Mouse (Mus musculus) MEL (cell line): ENCODE measurements around the gene Pdk2. TPM values are rescaled to one million over a fixed set of nuclear protein-coding genes. Genes with fewer than 3 reads are reported as not detected.

Experiments
- DNase-seq: peaks from one replicate; pipeline ENCODE4 v3.0.0; 2011; ENCODE audit warnings: low read depth, low spot score
- H3K27ac ChIP-seq: 2 replicates; pipeline ENCODE4 v1.5.1; 2012; ENCODE audit warnings: low read depth, mild to moderate bottlenecking, control low read depth, low read length, moderate library complexity; ENCODE audit not compliant: control insufficient read depth
- H3K27me3 ChIP-seq, 2 experiments: fragments of 150-350 bp in 1 of 2; sonication (generic) in 1 of 2; 2 replicates each; pipeline ENCODE4 v1.6.1; 2012; ENCODE audit warnings: low read length in 2 of 2, mild to moderate bottlenecking in 2 of 2, improper control_type of control experiment in 1 of 2, moderate library complexity in 1 of 2; ENCODE audit not compliant: insufficient read depth in 2 of 2, control insufficient read depth in 1 of 2
- H3K36me3 ChIP-seq, 2 experiments: 2 replicates each; pipeline ENCODE4 v1.6.1; 2012 to 2014; ENCODE audit warnings: low read length in 2 of 2, improper control_type of control experiment in 1 of 2, inconsistent platforms in 1 of 2, mild to moderate bottlenecking in 1 of 2; ENCODE audit not compliant: insufficient read depth in 2 of 2, control insufficient read depth in 1 of 2
- H3K4me1 ChIP-seq, 2 experiments: fragments of 150-350 bp in 1 of 2; sonication (generic) in 1 of 2; 2 replicates each; pipeline ENCODE4 v1.6.1; 2012; ENCODE audit warnings: low read length in 2 of 2, improper control_type of control experiment in 1 of 2, mild to moderate bottlenecking in 1 of 2; ENCODE audit not compliant: insufficient read depth in 2 of 2, control insufficient read depth in 1 of 2
- H3K4me3 ChIP-seq, 2 experiments: fragments of 150-350 bp in 1 of 2; sonication (generic) in 1 of 2; 2 replicates each; pipeline ENCODE4 v1.5.1; 2012; ENCODE audit warnings: low read depth in 2 of 2, low read length in 2 of 2, mild to moderate bottlenecking in 2 of 2, moderate library complexity in 2 of 2, control low read depth in 1 of 2, improper control_type of control experiment in 1 of 2; ENCODE audit not compliant: control insufficient read depth in 1 of 2, insufficient read depth in 1 of 2
- H3K79me2 ChIP-seq: 2 replicates; pipeline ENCODE4 v1.6.1; 2012; ENCODE audit warnings: mild to moderate bottlenecking, low read length, moderate library complexity; ENCODE audit not compliant: control insufficient read depth, poor library complexity, insufficient read depth
- H3K9ac ChIP-seq: 2 replicates; pipeline ENCODE4 v1.6.1; 2012; ENCODE audit warnings: low read depth, mild to moderate bottlenecking, control low read depth, low read length, moderate library complexity; ENCODE audit not compliant: control insufficient read depth, poor library complexity, severe bottlenecking
- H3K9me3 ChIP-seq: fragments of 150-350 bp; sonication (generic); replicated peaks from 2 replicates; pipeline ENCODE4 v1.6.1; 2012; ENCODE audit warnings: mild to moderate bottlenecking, low read length, improper control_type of control experiment, moderate library complexity; ENCODE audit not compliant: insufficient read depth
- BHLHE40 ChIP-seq: IDR thresholded peaks from 2 replicates; pipeline ENCODE4 v1.6.1; 2012; ENCODE audit warnings: low read depth, mild to moderate bottlenecking, inconsistent platforms, low read length, improper control_type of control experiment, borderline replicate concordance
- CHD1 ChIP-seq: IDR thresholded peaks from 2 replicates; pipeline ENCODE4 v1.6.1; 2012; ENCODE audit warnings: low read depth, mild to moderate bottlenecking, inconsistent platforms, low read length, improper control_type of control experiment
- E2F4 ChIP-seq: IDR thresholded peaks from 2 replicates; pipeline ENCODE4 v1.6.1; 2011; ENCODE audit warnings: low read depth, low read length, improper control_type of control experiment, borderline replicate concordance
- EP300 ChIP-seq, 2 experiments: IDR thresholded peaks; 2 replicates each; pipeline ENCODE4 v1.6.1; 2011; ENCODE audit warnings: improper control_type of control experiment in 2 of 2, low read length in 2 of 2, low read depth in 1 of 2, mild to moderate bottlenecking in 1 of 2
- GABPA ChIP-seq: IDR thresholded peaks from 2 replicates; pipeline ENCODE4 v1.6.1; 2012; ENCODE audit warnings: low read depth, mild to moderate bottlenecking, inconsistent platforms, low read length, improper control_type of control experiment, moderate library complexity
- HCFC1 ChIP-seq: IDR thresholded peaks from 2 replicates; pipeline ENCODE4 v1.6.1; 2012; ENCODE audit warnings: low read depth, mild to moderate bottlenecking, inconsistent platforms, low read length, improper control_type of control experiment, moderate library complexity
- KAT2A ChIP-seq: conservative IDR thresholded peaks from 2 replicates; pipeline ENCODE4 v1.6.1; 2012; ENCODE audit warnings: low read depth, low read length, improper control_type of control experiment, inconsistent platforms
- MAFK ChIP-seq: IDR thresholded peaks from 2 replicates; pipeline ENCODE4 v1.6.1; 2011; ENCODE audit warnings: low read depth, mild to moderate bottlenecking, low read length, improper control_type of control experiment, borderline replicate concordance
- MAX ChIP-seq: IDR thresholded peaks from 2 replicates; pipeline ENCODE4 v1.6.1; 2011; ENCODE audit warnings: low read length, improper control_type of control experiment
- MAZ ChIP-seq: IDR thresholded peaks from 2 replicates; pipeline ENCODE4 v1.6.1; 2012; ENCODE audit warnings: low read depth, mild to moderate bottlenecking, inconsistent platforms, low read length, improper control_type of control experiment
- MXI1 ChIP-seq: IDR thresholded peaks from 2 replicates; pipeline ENCODE4 v1.6.1; 2011; ENCODE audit warnings: mild to moderate bottlenecking, low read depth, low read length, improper control_type of control experiment
- MYB ChIP-seq: IDR thresholded peaks from 2 replicates; pipeline ENCODE4 v1.6.1; 2011; ENCODE audit warnings: mild to moderate bottlenecking, low read depth, low read length, improper control_type of control experiment
- NELFE ChIP-seq: IDR thresholded peaks from 2 replicates; pipeline ENCODE4 v1.6.1; 2011; ENCODE audit warnings: low read depth, low read length, improper control_type of control experiment
- NRF1 ChIP-seq: IDR thresholded peaks from 2 replicates; pipeline ENCODE4 v1.6.1; 2014; ENCODE audit warnings: low read depth, mild to moderate bottlenecking, inconsistent platforms, low read length, improper control_type of control experiment, moderate library complexity; ENCODE audit not compliant: poor library complexity, insufficient read depth, severe bottlenecking
- POLR2A ChIP-seq, 2 experiments: IDR thresholded peaks; 2 replicates each; pipeline ENCODE4 v1.6.1; 2011 to 2012; ENCODE audit warnings: low read length in 2 of 2, mild to moderate bottlenecking in 2 of 2, control low read depth in 1 of 2, improper control_type of control experiment in 1 of 2, low read depth in 1 of 2, moderate library complexity in 1 of 2; ENCODE audit not compliant: control insufficient read depth in 1 of 2, insufficient read depth in 1 of 2, poor library complexity in 1 of 2
- POLR2AphosphoS2 ChIP-seq: IDR thresholded peaks from 2 replicates; pipeline ENCODE4 v1.6.1; 2011; ENCODE audit warnings: low read length, improper control_type of control experiment
- POLR2AphosphoS5 ChIP-seq: IDR thresholded peaks from 2 replicates; pipeline ENCODE4 v1.6.1; 2012; ENCODE audit warnings: low read depth, borderline replicate concordance, mild to moderate bottlenecking, inconsistent platforms, low read length, moderate library complexity, mixed read lengths
- RAD21 ChIP-seq: IDR thresholded peaks from 2 replicates; pipeline ENCODE4 v1.6.1; 2011; ENCODE audit warnings: mild to moderate bottlenecking, low read depth, low read length, improper control_type of control experiment
- RCOR1 ChIP-seq: IDR thresholded peaks from 2 replicates; pipeline ENCODE4 v1.6.1; 2012; ENCODE audit warnings: low read depth, mild to moderate bottlenecking, inconsistent platforms, low read length, improper control_type of control experiment
- TAL1 ChIP-seq: IDR thresholded peaks from 2 replicates; pipeline ENCODE4 v1.6.1; 2012; ENCODE audit warnings: mild to moderate bottlenecking, inconsistent platforms, low read length, moderate library complexity, mixed read lengths
- TCF12 ChIP-seq: IDR thresholded peaks from 2 replicates; pipeline ENCODE4 v1.6.1; 2014; ENCODE audit warnings: low read depth, mild to moderate bottlenecking, inconsistent platforms, low read length, improper control_type of control experiment, moderate library complexity
- UBTF ChIP-seq: IDR thresholded peaks from 2 replicates; pipeline ENCODE4 v1.6.1; 2012; ENCODE audit warnings: low read depth, mild to moderate bottlenecking, inconsistent platforms, low read length, improper control_type of control experiment, moderate library complexity, borderline replicate concordance; ENCODE audit not compliant: insufficient read depth
- ZKSCAN1 ChIP-seq: IDR thresholded peaks from 2 replicates; pipeline ENCODE4 v1.6.1; 2012; ENCODE audit warnings: low read depth, mild to moderate bottlenecking, inconsistent platforms, low read length, improper control_type of control experiment, moderate library complexity
- ZMIZ1 ChIP-seq: IDR thresholded peaks from 2 replicates; pipeline ENCODE4 v1.6.1; 2012; ENCODE audit warnings: low read depth, mild to moderate bottlenecking, inconsistent platforms, low read length, improper control_type of control experiment, moderate library complexity
- polyA plus RNA-seq, 2 experiments: library from polyadenylated mRNA; stranded (reverse) in 1 of 2; unstranded in 1 of 2; fragments of >175 nt in 1 of 2; fragments of >200 nt in 1 of 2; gene quantifications; 2 replicates each; pipeline versions ENCODE4 v1.2.1 to v1.2.4; 2012; ENCODE audit warnings: low replicate concordance in 2 of 2, low read depth in 1 of 2; ENCODE audit not compliant: insufficient read length in 2 of 2, insufficient read depth in 1 of 2, missing spikeins in 1 of 2
- total RNA-seq: library from RNA; depleted of rRNA; stranded (reverse); fragments of 300-350 nt; gene quantifications from 2 replicates; pipeline ENCODE4 v1.2.3, GENCODE M21; 2012

Gene Pdk2
- total and polyA plus RNA-seq, 3 experiments = 0.81 to 8.0 TPM; not detected in 1

DNA sequence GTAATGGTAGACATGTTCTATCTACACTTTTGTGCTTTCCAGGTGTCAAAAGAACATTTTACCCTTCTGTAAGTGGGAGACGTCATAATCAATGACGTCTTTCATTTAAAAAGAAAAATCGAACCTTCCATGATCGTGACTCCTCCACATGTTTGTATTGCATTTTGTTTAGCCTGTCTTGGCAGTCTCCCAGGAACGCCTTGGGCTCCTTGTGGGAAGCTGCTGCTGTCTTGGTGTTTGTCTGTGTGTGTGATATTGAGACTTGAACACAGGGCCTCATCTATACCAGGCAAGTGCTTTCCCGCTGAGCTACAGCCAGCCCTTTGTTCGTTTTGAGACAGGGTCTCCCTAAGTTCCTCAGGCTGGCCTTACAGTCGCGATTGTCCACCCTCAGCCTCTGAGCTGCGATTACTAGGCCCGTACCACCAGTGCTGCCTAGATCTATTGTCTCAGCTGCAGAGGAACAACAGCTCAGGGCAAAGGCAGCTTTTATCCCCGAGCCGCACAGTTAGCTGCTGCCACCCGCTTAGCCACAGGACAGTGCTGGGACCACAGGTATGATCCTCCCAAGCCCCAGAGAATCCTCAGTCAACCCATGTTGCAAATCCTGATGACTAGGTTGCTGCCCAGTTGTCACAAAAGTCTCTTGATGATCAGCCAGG, 2.9 kb downstream of the Pdk2 start:
- H3K9me3 ChIP-seq = no peaks in the 10 kb centered on the region
- TF ChIP-seq MYB (no peak), NELFE (no peak), ZKSCAN1 (no peak), GABPA (no peak), BHLHE40 (no peak), E2F4 (no peak), RAD21 (no peak), EP300 (IDR thresholded peaks at IDR 0.05; ENCODE audit: low read depth in 1 of 2, low read length in 2 of 2) (no peak), POLR2A (IDR thresholded peaks at IDR 0.05; ENCODE audit: control insufficient read depth in 1 of 2, insufficient read depth in 1 of 2, low read depth in 1 of 2, low read length in 2 of 2, poor library complexity in 1 of 2) (no peak), UBTF (no peak), TCF12 (no peak), CHD1 (no peak), POLR2AphosphoS2 (no peak), MAFK (no peak), HCFC1 (no peak), POLR2AphosphoS5 (no peak), MAZ (no peak), TAL1 (no peak), ZMIZ1 (no peak), MXI1 (no peak)
- H3K27me3 ChIP-seq = no peaks in the 10 kb centered on the region
- no peak overlapping the region for H3K9ac ChIP-seq
- H3K36me3 ChIP-seq = no peaks in the 10 kb centered on the region; a peak in 1 of 4 replicates
- no peak overlapping the region for H3K27ac ChIP-seq
- peaks cover 0 to 7% of the 10 kb centered on the region in 2 experiments; a peak in 2 of 4 replicates for H3K4me1 ChIP-seq
- DNase-seq = no peak
- no peak overlapping the region for H3K4me3 ChIP-seq
- no peaks in the 10 kb centered on the region for H3K79me2 ChIP-seq

DNA sequence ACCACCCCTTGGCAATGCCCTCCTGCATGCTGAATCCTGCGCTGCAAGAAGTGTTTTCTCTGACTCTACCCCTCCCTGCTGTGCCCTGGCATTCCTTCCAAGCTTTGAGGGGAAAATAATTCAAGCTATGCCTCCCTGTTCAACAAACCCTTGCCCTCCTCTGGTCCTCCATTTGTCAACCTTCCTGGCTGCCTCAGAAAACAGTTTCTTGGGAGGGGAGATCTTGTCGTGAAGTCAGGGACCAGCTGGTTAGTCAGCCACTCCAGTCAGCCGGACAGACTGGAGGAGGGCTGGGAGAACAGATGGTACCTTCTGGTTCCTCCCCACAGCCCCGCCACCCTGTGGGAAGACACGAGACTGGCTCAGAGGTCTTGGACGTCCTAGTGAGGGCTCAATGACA, 3.8 kb downstream of the Pdk2 start:
- DNase-seq = no peak
- Histone ChIP-seq H3K9ac (no peak overlapping the region), H3K27me3 (no peaks in the 10 kb centered on the region), H3K4me3 (no peak overlapping the region), H3K36me3 (no peaks in the 10 kb centered on the region; a peak in 1 of 4 replicates), H3K27ac (no peak overlapping the region), H3K9me3 (no peaks in the 10 kb centered on the region), H3K79me2 (no peaks in the 10 kb centered on the region), H3K4me1 (peaks cover 0 to 7% of the 10 kb centered on the region in 2 experiments; a peak in 2 of 4 replicates)
- no peak for TF ChIP-seq NRF1
- TF ChIP-seq RCOR1 = no peak
- TF ChIP-seq POLR2AphosphoS2 = no peak
- TF ChIP-seq MAX = no peak
- TF ChIP-seq MAZ = no peak
- no peak for TF ChIP-seq ZMIZ1
- TF ChIP-seq UBTF = no peak
- no peak for TF ChIP-seq KAT2A
- TF ChIP-seq MAFK = no peak
- no peak for TF ChIP-seq E2F4
- TF ChIP-seq TCF12 = no peak
- no peak for TF ChIP-seq HCFC1
